Mouse (Mus musculus): ENCODE data around the gene Eid2.
"Not testable (repeated sequence)": the region's sequence is repeated elsewhere in the genome, so short reads cannot be mapped to it uniquely, and the experiment has no call there.

The Eid2 gene

GRCm38 (mm10) chr7:28267129-28268041, at the start of gene Eid2:
TSS of gene Eid2 (plus strand) at chr7:28267881.
- peak; percentile 97 for DNase-seq (ENCODE audit: low read depth, low spot score)

- peak; percentile 65 for DNase-seq (ENCODE audit: low read depth, low spot score)
Observed at GRCm38 (mm10) chr7:28218951-28219740, 48.5 kb upstream of the Eid2 start.

GRCm38 (mm10) chr7:28226836-28227235, 40.8 kb upstream of the Eid2 start:
- DNase-seq (ENCODE audit: low read depth, low spot score): not testable (repeated sequence)

- DNase-seq (ENCODE audit: low read depth, low spot score): not testable (repeated sequence)
Observed at GRCm38 (mm10) chr7:28227421-28227820, 40.3 kb upstream of the Eid2 start.

GRCm38 (mm10) chr7:28243943-28244342, 23.7 kb upstream of the Eid2 start:
- not testable (repeated sequence) for DNase-seq (ENCODE audit: low read depth, low spot score)

- DNase-seq (ENCODE audit: low read depth, low spot score): no peak
Observed at GRCm38 (mm10) chr7:28248957-28249356, 18.7 kb upstream of the Eid2 start.

- DNase-seq (ENCODE audit: low read depth, low spot score): no peak
Observed at GRCm38 (mm10) chr7:28251976-28252375, 15.7 kb upstream of the Eid2 start.

- DNase-seq (ENCODE audit: low read depth, low spot score): no peak
Observed at GRCm38 (mm10) chr7:28254591-28254990, 13.1 kb upstream of the Eid2 start.

GRCm38 (mm10) chr7:28255476-28255875, 12.2 kb upstream of the Eid2 start:
- DNase-seq (ENCODE audit: low read depth, low spot score): no peak

GRCm38 (mm10) chr7:28262861-28263260, 4.8 kb upstream of the Eid2 start:
- DNase-seq (ENCODE audit: low read depth, low spot score): no peak

GRCm38 (mm10) chr7:28263786-28264185, 3.9 kb upstream of the Eid2 start:
- DNase-seq (ENCODE audit: low read depth, low spot score): peak; percentile 42

- peak; percentile 18 for DNase-seq (ENCODE audit: low read depth, low spot score)
Observed at GRCm38 (mm10) chr7:28265391-28265790, 2.3 kb upstream of the Eid2 start.

GRCm38 (mm10) chr7:28268042-28268531, 406 bp downstream of the Eid2 start:
- peak; percentile 78 for DNase-seq (ENCODE audit: low read depth, low spot score)

- peak; percentile 21 for DNase-seq (ENCODE audit: low read depth, low spot score)
Observed at GRCm38 (mm10) chr7:28268576-28268975, 895 bp downstream of the Eid2 start.

GRCm38 (mm10) chr7:28269355-28269754, 1.7 kb downstream of the Eid2 start:
- no peak for DNase-seq (ENCODE audit: low read depth, low spot score)

- DNase-seq (ENCODE audit: low read depth, low spot score): no peak
Observed at GRCm38 (mm10) chr7:28271761-28272160, 4.1 kb downstream of the Eid2 start.

GRCm38 (mm10) chr7:28277237-28277614, 9.5 kb downstream of the Eid2 start:
- no peak for DNase-seq (ENCODE audit: low read depth, low spot score)

- peak; percentile 97 for DNase-seq (ENCODE audit: low read depth, low spot score)
Observed at GRCm38 (mm10) chr7:28277615-28278278, 10.1 kb downstream of the Eid2 start, which contains the start of gene Eid2b. TSS of gene Eid2b (plus strand) at chr7:28277739.

- no peak for DNase-seq (ENCODE audit: low read depth, low spot score)
Observed at GRCm38 (mm10) chr7:28278279-28278652, 10.6 kb downstream of the Eid2 start.

GRCm38 (mm10) chr7:28280630-28281029, 12.9 kb downstream of the Eid2 start:
- no peak for DNase-seq (ENCODE audit: low read depth, low spot score)

GRCm38 (mm10) chr7:28290165-28290564, 22.5 kb downstream of the Eid2 start:
- DNase-seq (ENCODE audit: low read depth, low spot score): peak; percentile 11
